ENCODE assay signal across 8 mouse cellular contexts in genomic region chr11:101059473-101059872, GRCm38 (mm10). TPM values are rescaled to one million over a fixed set of nuclear protein-coding genes. Genes with fewer than 3 reads are reported as not detected.
DNase-seq lines count a peak whose midpoint lies in the region; ATAC-seq and TF ChIP-seq lines count a peak whose summit lies in the region.

No protein-coding gene starts in this region.

- ATAC-seq in heart, embryonic 12.5 days (ENCODE audit: insufficient number of reproducible peaks, low FRiP score) = no peak
- no peak for ATAC-seq in lung, embryonic 16.5 days (ENCODE audit: low read depth)
- no peak for ATAC-seq in heart, postnatal 0 days (ENCODE audit: insufficient read depth, low read depth)

- no peak for TF ChIP-seq CTCF in lung, adult 2 months (IDR thresholded peaks at IDR 0.05; ENCODE audit: insufficient read depth, low read length)
- TF ChIP-seq CTCF in heart, postnatal 0 days (IDR thresholded peaks at IDR 0.05; ENCODE audit: low read depth) = no peak
- TF ChIP-seq CTCF in small intestine, adult 2 months (IDR thresholded peaks at IDR 0.05; ENCODE audit: extremely low read depth, insufficient read length, insufficient replicate concordance, low read depth, low read length) = no peak

- peak overlapping the region; percentile 13; the same call in 1 of the 2 replicates for H3K9ac ChIP-seq in heart, embryonic 12.5 days
- no peak overlapping the region; the same call in 1 of the 2 replicates for H3K9ac ChIP-seq in lung, embryonic 16.5 days (ENCODE audit: low read length)
- H3K9ac ChIP-seq in heart, postnatal 0 days (replicated peaks; ENCODE audit: low read depth, low read length) = no peak overlapping the region

- TF ChIP-seq EP300 in heart, postnatal 0 days (IDR thresholded peaks at IDR 0.05; ENCODE audit: low read depth) = no peak

- TF ChIP-seq POLR2A in lung, adult 2 months (IDR thresholded peaks at IDR 0.05; ENCODE audit: borderline replicate concordance, extremely low read depth, low read depth, low read length) = no peak
- TF ChIP-seq POLR2A in small intestine, adult 2 months (IDR thresholded peaks at IDR 0.05; ENCODE audit: low read depth, low read length) = no peak

- peak overlapping the region; percentile 99 for H3K27ac ChIP-seq in heart, embryonic 12.5 days (ENCODE audit: poor library complexity, severe bottlenecking)
- H3K27ac ChIP-seq in lung, embryonic 16.5 days (ENCODE audit: low read length) = peak overlapping the region; percentile 92
- H3K27ac ChIP-seq in heart, postnatal 0 days (ENCODE audit: low read depth) = peak overlapping the region; percentile 93
- H3K27ac ChIP-seq in small intestine, adult 2 months (ENCODE audit: insufficient read depth, low read depth, low read length) = peak overlapping the region; percentile 88

- peaks cover 93% of the 10 kb centered on the region for H3K4me1 ChIP-seq in heart, embryonic 12.5 days (replicated peaks)
- peaks cover 85% of the 10 kb centered on the region for H3K4me1 ChIP-seq in lung, embryonic 16.5 days (replicated peaks; ENCODE audit: control insufficient read depth, insufficient read depth, low read length)
- peaks cover 60% of the 10 kb centered on the region for H3K4me1 ChIP-seq in lung, adult 2 months (ENCODE audit: control insufficient read depth, insufficient read depth, low read length)
- H3K4me1 ChIP-seq in heart, postnatal 0 days (ENCODE audit: control insufficient read depth, insufficient read depth) = peaks cover 72% of the 10 kb centered on the region
- peaks cover 49% of the 10 kb centered on the region for H3K4me1 ChIP-seq in small intestine, adult 2 months (ENCODE audit: control insufficient read depth, insufficient read depth, insufficient read length, low read length)

- intact Hi-C loops in heart, postnatal 25 days (cut with DNase I) = loop anchor here (2.0 kb wide), 1 partner anchor 101 kb away; no protein-coding TSS in a partner anchor

- H3K27me3 ChIP-seq in heart, embryonic 12.5 days (replicated peaks) = no peaks in the 10 kb centered on the region
- no peaks in the 10 kb centered on the region for H3K27me3 ChIP-seq in lung, embryonic 16.5 days (ENCODE audit: control insufficient read depth, insufficient read depth, low read depth, low read length)
- no peaks in the 10 kb centered on the region for H3K27me3 ChIP-seq in heart, postnatal 0 days (ENCODE audit: control insufficient read depth, insufficient read depth, low read length)
- H3K27me3 ChIP-seq in small intestine, adult 2 months (ENCODE audit: control insufficient read depth, insufficient read depth, low read length) = no peaks in the 10 kb centered on the region

- peaks cover 33% of the 10 kb centered on the region for H3K36me3 ChIP-seq in heart, embryonic 12.5 days
- no peaks in the 10 kb centered on the region for H3K36me3 ChIP-seq in lung, embryonic 16.5 days (ENCODE audit: control insufficient read depth, insufficient read depth, low read length)
- H3K36me3 ChIP-seq in heart, postnatal 0 days (replicated peaks; ENCODE audit: control insufficient read depth, insufficient read depth, low read length) = peaks cover 19% of the 10 kb centered on the region; the same call in 1 of the 2 replicates
- H3K36me3 ChIP-seq in small intestine, adult 2 months (ENCODE audit: control insufficient read depth, insufficient read depth, low read length) = peaks cover 7% of the 10 kb centered on the region; the same call in 1 of the 2 replicates

- no peaks in the 10 kb centered on the region for H3K9me3 ChIP-seq in heart, embryonic 12.5 days (replicated peaks)
- no peaks in the 10 kb centered on the region for H3K9me3 ChIP-seq in lung, embryonic 16.5 days (ENCODE audit: control insufficient read depth, low read length)
- no peaks in the 10 kb centered on the region for H3K9me3 ChIP-seq in heart, postnatal 0 days (replicated peaks; ENCODE audit: control insufficient read depth, low read length)

- 83% methylated on average over 10 of the region's 10 CpGs for WGBS in heart, embryonic 12.5 days
- 85% methylated on average over 10 of the region's 10 CpGs for WGBS in lung, embryonic 16.5 days
- 80% methylated on average over 10 of the region's 10 CpGs for WGBS in lung, adult 2 months
- WGBS in heart, postnatal 0 days = 73% methylated on average over 10 of the region's 10 CpGs
- 89% methylated on average over 10 of the region's 10 CpGs for WGBS in small intestine, adult 2 months

- no peak for DNase-seq in heart, postnatal 25 days (ENCODE audit: low spot score)
- DNase-seq in lung, adult 2 months = no peak
- DNase-seq in heart, postnatal 0 days (ENCODE audit: low spot score) = no peak
- DNase-seq in layer of hippocampus, adult 18-20 months (ENCODE audit: low spot score in 2 of 2) = no peak
- DNase-seq in adrenal gland, postnatal 36 days = no peak

- H3K4me3 ChIP-seq in heart, embryonic 12.5 days = no peak overlapping the region
- no peak overlapping the region for H3K4me3 ChIP-seq in lung, embryonic 16.5 days (ENCODE audit: low read length)
- H3K4me3 ChIP-seq in lung, adult 2 months (replicated peaks; ENCODE audit: extremely low read depth, low read depth, low read length) = no peak overlapping the region
- no peak overlapping the region for H3K4me3 ChIP-seq in heart, postnatal 0 days (ENCODE audit: low read depth, low read length)
- H3K4me3 ChIP-seq in small intestine, adult 2 months (ENCODE audit: low read depth, low read length) = no peak overlapping the region

- no peak overlapping the region for H3K4me2 ChIP-seq in heart, embryonic 12.5 days
- no peak overlapping the region for H3K4me2 ChIP-seq in lung, embryonic 16.5 days (ENCODE audit: low read depth, low read length)
- H3K4me2 ChIP-seq in heart, postnatal 0 days (ENCODE audit: low read depth, low read length) = no peak overlapping the region

RNA-seq across cellular contexts. Expression of gene Naglu, which starts 10.3 kb away (rescaled TPM):
- polyA plus RNA-seq in heart, embryonic 12.5 days (2016; fragmentation: Nextera tagmentation; extraction: Ambion mirVana) = 17.5 and 18.1 TPM in 2 replicates
- total RNA-seq in heart, postnatal 25 days (2021) = 1 to 10 TPM; 8.0 to 8.7 TPM
- 20.6 and 23.1 TPM in 2 replicates for polyA plus RNA-seq in lung, embryonic 16.5 days (2015; fragmentation: Nextera tagmentation; extraction: Ambion mirVana)
- 32.2 and 33.5 TPM in 2 replicates for polyA plus RNA-seq in lung, adult 2 months (2012; rRNA removed)
- total RNA-seq in heart, postnatal 0 days (2014; rRNA removed; ENCODE audit: low replicate concordance) = 15.8 and 20.2 TPM in 2 replicates
- 10.3 and 12.0 TPM in 2 replicates for polyA plus RNA-seq in heart, postnatal 0 days (2015; fragmentation: Nextera tagmentation; extraction: Ambion mirVana)
- 11.8 and 19.1 TPM in 2 replicates for polyA plus RNA-seq in small intestine, adult 2 months (2012; rRNA removed)
- 1 to 10 TPM; 6.9 to 8.6 TPM for total RNA-seq in layer of hippocampus, adult 18-20 months (2021)
- 10 to 100 TPM; 36.3 to 47.0 TPM for total RNA-seq in adrenal gland, postnatal 36 days (2021)

RNA-seq across cellular contexts. Expression of gene Hsd17b1, which starts 18.7 kb away (rescaled TPM):
- polyA plus RNA-seq in heart, embryonic 12.5 days (2016; fragmentation: Nextera tagmentation; extraction: Ambion mirVana) = not detected in 2 replicates
- under 1 TPM; 0.55 to 0.64 TPM for total RNA-seq in heart, postnatal 25 days (2021)
- polyA plus RNA-seq in lung, embryonic 16.5 days (2015; fragmentation: Nextera tagmentation; extraction: Ambion mirVana) = 0.15 and 0.19 TPM in 2 replicates
- polyA plus RNA-seq in lung, adult 2 months (2012; rRNA removed) = 0.17 and 0.29 TPM in 2 replicates
- not detected in 2 replicates for total RNA-seq in heart, postnatal 0 days (2014; rRNA removed; ENCODE audit: low replicate concordance)
- polyA plus RNA-seq in heart, postnatal 0 days (2015; fragmentation: Nextera tagmentation; extraction: Ambion mirVana) = 0.08 TPM in 1 of 2 replicates, not detected in the other
- polyA plus RNA-seq in small intestine, adult 2 months (2012; rRNA removed) = 0.20 and 0.28 TPM in 2 replicates
- total RNA-seq in layer of hippocampus, adult 18-20 months (2021) = 1 to 10 TPM in 1 of 2 experiments, under 1 TPM in 1; 0.66 to 1.5 TPM
- 1 to 10 TPM; 1.5 to 3.3 TPM for total RNA-seq in adrenal gland, postnatal 36 days (2021)

RNA-seq across cellular contexts. Expression of gene Coasy, which starts 22.9 kb away (rescaled TPM):
- polyA plus RNA-seq in heart, embryonic 12.5 days (2016; fragmentation: Nextera tagmentation; extraction: Ambion mirVana) = 27.2 and 30.4 TPM in 2 replicates
- total RNA-seq in heart, postnatal 25 days (2021) = 10 to 100 TPM; 15.8 to 17.1 TPM
- 39.7 and 45.1 TPM in 2 replicates for polyA plus RNA-seq in lung, embryonic 16.5 days (2015; fragmentation: Nextera tagmentation; extraction: Ambion mirVana)
- polyA plus RNA-seq in lung, adult 2 months (2012; rRNA removed) = 40.2 and 43.9 TPM in 2 replicates
- total RNA-seq in heart, postnatal 0 days (2014; rRNA removed; ENCODE audit: low replicate concordance) = 44.6 and 64.1 TPM in 2 replicates
- 26.8 and 26.9 TPM in 2 replicates for polyA plus RNA-seq in heart, postnatal 0 days (2015; fragmentation: Nextera tagmentation; extraction: Ambion mirVana)
- 26.3 and 38.9 TPM in 2 replicates for polyA plus RNA-seq in small intestine, adult 2 months (2012; rRNA removed)
- total RNA-seq in layer of hippocampus, adult 18-20 months (2021) = 10 to 100 TPM; 24.5 to 25.7 TPM
- 100 to 1,000 TPM in 1 of 2 experiments, 10 to 100 TPM in 1; 71.3 to 111 TPM for total RNA-seq in adrenal gland, postnatal 36 days (2021)

RNA-seq across cellular contexts. Expression of gene Mlx, which starts 27.6 kb away (rescaled TPM):
- polyA plus RNA-seq in heart, embryonic 12.5 days (2016; fragmentation: Nextera tagmentation; extraction: Ambion mirVana) = 36.2 and 37.3 TPM in 2 replicates
- 10 to 100 TPM; 19.1 to 21.4 TPM for total RNA-seq in heart, postnatal 25 days (2021)
- 41.3 and 60.3 TPM in 2 replicates for polyA plus RNA-seq in lung, embryonic 16.5 days (2015; fragmentation: Nextera tagmentation; extraction: Ambion mirVana)
- polyA plus RNA-seq in lung, adult 2 months (2012; rRNA removed) = 25.5 and 47.0 TPM in 2 replicates
- total RNA-seq in heart, postnatal 0 days (2014; rRNA removed; ENCODE audit: low replicate concordance) = 21.8 and 46.6 TPM in 2 replicates
- polyA plus RNA-seq in heart, postnatal 0 days (2015; fragmentation: Nextera tagmentation; extraction: Ambion mirVana) = 26.7 and 29.0 TPM in 2 replicates
- 54.1 and 100 TPM in 2 replicates for polyA plus RNA-seq in small intestine, adult 2 months (2012; rRNA removed)
- total RNA-seq in layer of hippocampus, adult 18-20 months (2021) = 10 to 100 TPM; 41.6 to 44.3 TPM
- total RNA-seq in adrenal gland, postnatal 36 days (2021) = 10 to 100 TPM; 50.1 to 63.1 TPM

RNA-seq across cellular contexts. Expression of gene Psmc3ip, which starts 35.8 kb away (rescaled TPM):
- polyA plus RNA-seq in heart, embryonic 12.5 days (2016; fragmentation: Nextera tagmentation; extraction: Ambion mirVana) = 20.8 and 21.3 TPM in 2 replicates
- 1 to 10 TPM; 3.1 TPM for total RNA-seq in heart, postnatal 25 days (2021)
- polyA plus RNA-seq in lung, embryonic 16.5 days (2015; fragmentation: Nextera tagmentation; extraction: Ambion mirVana) = 29.3 and 32.3 TPM in 2 replicates
- polyA plus RNA-seq in lung, adult 2 months (2012; rRNA removed) = 1.5 and 2.1 TPM in 2 replicates
- total RNA-seq in heart, postnatal 0 days (2014; rRNA removed; ENCODE audit: low replicate concordance) = 1.2 and 7.3 TPM in 2 replicates
- 10.3 and 12.0 TPM in 2 replicates for polyA plus RNA-seq in heart, postnatal 0 days (2015; fragmentation: Nextera tagmentation; extraction: Ambion mirVana)
- polyA plus RNA-seq in small intestine, adult 2 months (2012; rRNA removed) = 0.22 and 0.46 TPM in 2 replicates
- 1 to 10 TPM; 3.4 to 5.4 TPM for total RNA-seq in layer of hippocampus, adult 18-20 months (2021)
- 1 to 10 TPM; 5.8 to 6.6 TPM for total RNA-seq in adrenal gland, postnatal 36 days (2021)
